Mouse (Mus musculus): ENCODE measurements around the gene Itm2b. TPM values are rescaled to one million over a fixed set of nuclear protein-coding genes. Genes with fewer than 3 reads are reported as not detected.

The Itm2b gene
- polyA plus RNA-seq, 1 experiment from 2014 or later: 508 TPM

DNA sequence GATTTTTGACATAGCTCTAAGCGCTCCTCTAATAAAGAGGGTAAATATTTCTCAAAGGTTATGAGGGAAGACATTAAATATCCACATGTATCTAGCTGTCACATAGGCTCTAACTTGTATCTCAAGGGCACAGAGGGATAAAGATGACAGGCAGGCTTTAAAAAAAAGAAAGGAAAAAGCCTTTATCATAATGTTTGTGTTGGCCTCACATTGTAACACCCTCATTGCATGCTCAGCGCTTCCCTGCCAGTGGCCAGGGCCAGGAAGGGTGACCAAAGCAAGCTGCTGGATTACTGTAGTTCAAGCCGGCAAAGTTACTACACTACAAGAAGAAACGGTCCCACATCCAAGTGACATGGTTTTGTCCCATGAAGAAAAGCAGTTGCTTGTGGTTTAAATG is 53.7 kb downstream of the Itm2b start:
- ATAC-seq: no peak
- H3K4me3 ChIP-seq: no peak overlapping the region
- H3K27ac ChIP-seq: no peak overlapping the region
- peaks cover 14% of the 10 kb centered on the region for H3K4me1 ChIP-seq
- WGBS: 94% methylated on average over 4 of the region's 4 CpGs
- no peak overlapping the region for H3K4me2 ChIP-seq
- H3K9ac ChIP-seq: no peak overlapping the region
- H3K36me3 ChIP-seq (ENCODE audit: poor library complexity, severe bottlenecking): no peaks in the 10 kb centered on the region
- no peaks in the 10 kb centered on the region for H3K9me3 ChIP-seq (replicated peaks)
- H3K27me3 ChIP-seq: no peaks in the 10 kb centered on the region

DNA sequence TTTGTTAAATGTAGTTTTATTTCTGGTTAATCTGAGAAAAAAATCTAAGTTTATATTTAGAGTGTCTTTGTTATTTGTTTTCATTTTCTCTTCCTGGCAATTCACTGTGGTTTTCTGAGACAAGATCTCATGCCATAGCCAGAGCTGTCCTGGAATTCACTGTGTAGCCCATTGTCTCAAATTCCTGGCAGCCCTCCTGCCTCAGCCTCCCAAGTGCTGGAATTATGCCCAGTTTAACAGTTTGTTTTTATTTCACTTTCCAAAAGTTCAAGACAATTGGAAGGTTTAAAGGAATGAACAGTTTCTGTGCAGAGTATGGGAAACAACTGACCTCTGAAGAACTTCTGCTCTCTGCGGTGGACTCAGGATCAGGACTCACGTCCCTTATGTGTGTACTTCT is 55.2 kb downstream of the Itm2b start:
- Histone ChIP-seq H3K36me3 (ENCODE audit: poor library complexity, severe bottlenecking) (no peaks in the 10 kb centered on the region), H3K27ac (no peak overlapping the region), H3K4me1 (peaks cover 8% of the 10 kb centered on the region), H3K4me3 (no peak overlapping the region), H3K9me3 (replicated peaks) (no peaks in the 10 kb centered on the region), H3K4me2 (no peak overlapping the region), H3K9ac (no peak overlapping the region), H3K27me3 (no peaks in the 10 kb centered on the region)
- ATAC-seq: no peak
- WGBS: 89% methylated on average over 2 of the region's 2 CpGs

DNA sequence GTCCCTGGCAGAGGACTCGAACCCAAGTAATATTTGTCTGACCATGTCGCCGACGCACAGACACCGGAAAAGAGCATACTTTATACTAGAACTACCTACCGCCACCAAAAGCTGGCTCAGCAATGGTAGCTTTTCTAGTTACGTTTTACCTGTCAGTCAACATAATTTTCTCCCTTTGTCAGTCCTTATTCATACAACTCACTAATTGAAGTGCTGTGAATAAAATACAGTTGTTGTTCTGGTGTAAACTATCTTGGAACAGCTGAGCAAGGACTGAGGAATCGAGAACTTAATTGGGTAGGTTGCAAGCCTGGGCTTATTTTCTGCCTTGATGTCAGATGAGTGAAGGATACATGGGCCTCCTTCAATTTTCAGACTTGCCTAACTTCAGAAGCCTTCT is 58.6 kb downstream of the Itm2b start:
- H3K4me1 ChIP-seq: peaks cover 18% of the 10 kb centered on the region
- peak overlapping the region; percentile 82 for H3K4me2 ChIP-seq
- 6% methylated on average over 8 of the region's 8 CpGs for WGBS
- no peak for ATAC-seq
- peak overlapping the region; percentile 91 for H3K9ac ChIP-seq
- no peaks in the 10 kb centered on the region for H3K27me3 ChIP-seq
- H3K9me3 ChIP-seq (replicated peaks): no peaks in the 10 kb centered on the region
- peak overlapping the region; percentile 96 for H3K4me3 ChIP-seq
- H3K27ac ChIP-seq: peak overlapping the region; percentile 96
- no peaks in the 10 kb centered on the region for H3K36me3 ChIP-seq (ENCODE audit: poor library complexity, severe bottlenecking)

DNA sequence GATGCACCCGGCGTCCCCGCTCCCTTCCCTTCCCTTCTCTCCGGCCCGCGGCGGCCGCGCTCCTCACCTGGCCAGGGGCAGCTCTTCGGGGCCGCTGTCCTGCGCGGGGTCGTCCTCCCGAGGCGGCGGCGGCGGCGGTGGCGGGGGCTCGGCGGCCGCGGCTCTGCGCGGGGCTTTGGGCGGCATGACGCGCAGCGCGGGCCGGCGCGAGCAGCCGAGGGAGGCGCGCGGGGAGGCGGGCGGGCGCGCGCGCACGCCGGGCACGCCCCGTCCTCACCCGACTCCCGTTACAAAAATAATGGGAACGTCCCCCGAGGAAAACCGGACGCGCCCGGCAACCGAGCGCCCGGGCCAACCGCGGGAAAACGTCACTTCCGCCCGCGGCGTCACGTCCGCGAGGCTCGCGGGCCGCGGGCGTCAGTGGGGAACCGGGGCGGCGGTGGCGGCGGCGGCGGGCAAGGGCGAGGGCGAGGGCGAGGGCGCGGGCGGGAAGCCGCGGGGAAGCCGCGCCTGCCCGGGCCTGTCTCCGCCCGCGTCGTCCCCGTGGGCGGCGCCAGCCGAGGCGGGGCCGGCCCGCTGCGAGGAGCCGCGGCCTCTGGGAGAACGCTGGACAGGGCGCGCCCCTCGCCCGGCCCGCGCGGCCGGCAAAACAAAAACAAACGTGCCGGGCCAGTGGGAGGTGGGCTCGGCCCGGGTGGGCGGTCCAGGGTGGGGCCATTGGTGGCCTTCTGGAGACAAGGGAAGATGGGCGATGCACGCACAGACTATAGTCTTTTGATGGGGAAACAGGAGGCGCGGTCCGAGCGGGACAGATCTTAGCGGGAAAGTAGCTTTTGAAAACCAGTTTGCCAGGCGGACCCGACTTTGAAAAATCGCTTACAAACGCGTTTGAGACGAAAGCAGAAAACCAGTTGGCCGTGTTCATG is 59.4 kb downstream of the Itm2b start, which contains the start of gene Rb1:
Rb1 (minus strand) TSS at position 367 of the 926 bp plus-strand sequence.
- WGBS: under 1% methylated on average over 67 of the region's 135 CpGs
- Histone ChIP-seq H3K27me3 (no peaks in the 10 kb centered on the region), H3K4me2 (peak within 1 kb of the TSS; percentile 82), H3K36me3 (ENCODE audit: poor library complexity, severe bottlenecking) (no peaks in the 10 kb centered on the region), H3K4me3 (peak within 1 kb of the TSS; percentile 96), H3K9me3 (replicated peaks) (no peaks in the 10 kb centered on the region), H3K4me1 (peaks cover 18% of the 10 kb centered on the region), H3K9ac (peak within 1 kb of the TSS; percentile 91), H3K27ac (peak within 1 kb of the TSS; percentile 96)
- ATAC-seq: peak; percentile 90

DNA sequence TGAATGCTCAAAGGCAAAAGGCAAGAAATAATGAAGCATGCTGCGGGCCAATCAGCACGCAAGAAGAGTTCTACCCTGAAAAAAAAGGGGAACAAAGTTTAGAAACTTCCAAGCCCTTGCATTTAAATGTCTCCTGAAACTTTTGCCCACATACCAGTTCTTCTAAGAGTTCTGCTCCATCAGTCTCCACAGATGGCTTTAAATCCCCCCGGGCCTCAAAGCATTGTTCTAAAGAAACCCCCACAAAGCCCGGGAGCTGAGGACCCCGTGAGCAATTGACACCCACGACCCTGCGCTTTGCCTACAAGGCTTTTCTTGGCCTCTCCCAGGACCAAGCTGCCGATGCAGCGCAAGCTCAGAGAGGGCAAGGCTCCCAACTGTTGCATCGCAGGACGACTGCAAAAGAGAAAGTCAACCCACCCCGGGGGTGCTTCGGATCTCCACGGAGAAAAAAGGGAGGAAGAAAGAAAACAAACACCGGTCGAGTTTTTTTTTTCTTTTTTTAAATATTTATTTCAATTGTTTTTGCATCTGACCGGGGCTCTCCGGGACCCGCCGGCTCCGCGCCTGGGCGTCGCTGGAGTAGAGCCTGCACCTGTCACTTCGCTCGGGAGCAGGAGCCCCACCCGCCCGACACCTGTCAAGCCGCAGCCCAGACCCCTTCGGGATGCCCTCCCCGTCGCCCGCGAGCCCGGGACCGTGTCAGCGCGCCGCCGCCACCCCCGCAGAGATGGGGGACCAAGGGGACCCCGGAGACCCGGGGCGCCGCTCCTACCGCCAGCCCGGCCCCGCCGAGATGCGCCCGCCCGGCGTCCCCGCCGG is 60.2 kb downstream of the Itm2b start:
- under 1% methylated on average over 55 of the region's 55 CpGs for WGBS
- H3K9me3 ChIP-seq (replicated peaks): no peaks in the 10 kb centered on the region
- H3K27ac ChIP-seq: peak overlapping the region; percentile 96
- H3K4me2 ChIP-seq: peak overlapping the region; percentile 82
- H3K36me3 ChIP-seq (ENCODE audit: poor library complexity, severe bottlenecking): no peaks in the 10 kb centered on the region
- H3K4me1 ChIP-seq: peaks cover 18% of the 10 kb centered on the region
- H3K9ac ChIP-seq: peak overlapping the region; percentile 91
- no peaks in the 10 kb centered on the region for H3K27me3 ChIP-seq
- peak overlapping the region; percentile 96 for H3K4me3 ChIP-seq
- peak; percentile 63 for ATAC-seq

DNA sequence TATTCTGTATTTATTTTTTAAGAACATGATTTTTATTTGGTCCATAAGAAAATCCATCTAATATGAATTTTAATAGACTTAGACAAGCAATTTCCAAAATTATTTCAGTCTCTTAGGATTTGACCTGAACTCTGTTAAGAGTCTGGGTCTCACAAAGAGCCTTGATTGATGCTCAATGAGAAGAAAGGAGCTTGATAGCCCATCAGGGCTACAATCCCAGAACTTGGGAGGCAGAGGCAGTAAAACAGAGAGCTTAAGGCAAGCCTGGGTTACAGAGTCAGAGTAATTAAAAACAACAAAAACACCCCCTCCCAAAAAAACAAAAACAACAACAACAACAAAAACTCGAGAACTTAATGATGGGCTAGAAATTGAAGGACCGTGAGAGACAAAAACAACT is 61.1 kb downstream of the Itm2b start:
- Histone ChIP-seq H3K9me3 (replicated peaks) (no peaks in the 10 kb centered on the region), H3K27me3 (no peaks in the 10 kb centered on the region), H3K9ac (no peak overlapping the region), H3K27ac (no peak overlapping the region), H3K4me1 (peaks cover 18% of the 10 kb centered on the region), H3K4me2 (peak overlapping the region; percentile 82), H3K36me3 (ENCODE audit: poor library complexity, severe bottlenecking) (no peaks in the 10 kb centered on the region), H3K4me3 (no peak overlapping the region)
- ATAC-seq: no peak
- WGBS: 24% methylated on average over 2 of the region's 2 CpGs

DNA sequence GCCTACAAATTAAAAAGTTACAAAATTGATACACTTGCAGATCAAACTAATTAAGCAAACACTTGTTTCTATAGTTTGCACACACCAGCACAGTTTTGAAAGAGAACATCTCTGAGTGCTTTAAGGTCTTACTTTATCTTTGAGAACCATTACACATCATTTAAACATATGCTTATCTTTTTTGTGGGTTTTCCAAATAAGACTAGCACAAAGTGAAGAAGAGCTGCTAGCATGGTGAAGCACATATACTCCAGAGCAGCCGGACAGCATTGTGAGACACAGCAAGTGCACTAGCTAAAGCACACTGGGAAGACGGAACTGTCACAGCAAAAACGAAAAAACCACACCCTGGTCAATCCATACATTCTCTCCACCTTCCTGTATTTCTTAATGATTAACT is 62.9 kb downstream of the Itm2b start:
- Histone ChIP-seq H3K27ac (no peak overlapping the region), H3K9ac (no peak overlapping the region), H3K4me2 (no peak overlapping the region), H3K4me1 (peaks cover 18% of the 10 kb centered on the region), H3K4me3 (no peak overlapping the region), H3K27me3 (no peaks in the 10 kb centered on the region), H3K36me3 (ENCODE audit: poor library complexity, severe bottlenecking) (0 out of 2 replicates have a peak, but pooled peaks cover 4% of the 10 kb centered on the region), H3K9me3 (replicated peaks) (no peaks in the 10 kb centered on the region)
- ATAC-seq: no peak
- WGBS: 88% methylated on average over 3 of the region's 3 CpGs

DNA sequence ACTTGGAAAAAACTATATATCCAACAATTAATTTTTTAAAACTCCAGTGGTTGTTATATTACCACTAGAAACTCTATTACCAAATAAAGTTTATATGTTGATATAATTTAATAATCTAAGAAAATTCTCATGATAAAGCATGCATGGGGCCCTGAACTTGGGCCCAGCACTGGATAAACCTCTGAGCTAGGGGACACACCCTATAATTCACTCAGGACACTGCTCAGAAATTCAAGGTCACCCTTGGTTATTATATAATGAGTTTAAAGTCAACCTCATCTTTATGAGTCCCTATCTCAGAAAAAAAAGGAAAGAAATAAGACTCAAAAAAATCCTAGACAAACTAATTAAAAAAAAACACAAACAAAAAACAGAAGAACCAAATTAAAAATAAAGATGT is 68.2 kb downstream of the Itm2b start:
- no peaks in the 10 kb centered on the region for H3K27me3 ChIP-seq
- ATAC-seq: no peak

DNA sequence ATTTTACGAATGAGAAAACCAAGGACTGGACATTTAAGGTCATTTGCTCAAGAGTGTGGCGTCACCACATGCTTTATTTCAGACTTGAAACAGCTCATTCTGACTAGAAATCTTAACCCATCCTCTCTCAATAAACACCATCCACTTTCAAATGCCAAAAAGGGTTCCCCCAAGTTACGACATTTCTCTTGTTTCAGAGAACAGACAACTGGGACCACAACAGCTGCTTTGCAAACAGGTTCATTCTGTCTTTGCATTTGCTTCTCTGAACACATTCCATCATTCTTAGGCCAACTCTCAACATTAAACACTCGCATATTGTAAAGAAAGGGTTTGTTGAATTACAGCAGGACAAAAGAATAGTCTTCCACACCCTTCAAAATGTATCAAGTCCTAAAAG is 71.2 kb downstream of the Itm2b start:
- Histone ChIP-seq H3K36me3 (ENCODE audit: poor library complexity, severe bottlenecking) (0 out of 2 replicates have a peak, but pooled peaks cover 4% of the 10 kb centered on the region), H3K9ac (no peak overlapping the region), H3K9me3 (replicated peaks) (no peaks in the 10 kb centered on the region), H3K4me3 (no peak overlapping the region), H3K27ac (no peak overlapping the region), H3K4me2 (no peak overlapping the region), H3K4me1 (peaks cover 10% of the 10 kb centered on the region; the same call in 1 of the 2 replicates), H3K27me3 (no peaks in the 10 kb centered on the region)
- 86% methylated on average over 4 of the region's 4 CpGs for WGBS
- no peak for ATAC-seq

More for the DNA sequence above, 68.2 kb downstream of the Itm2b start:
- Histone ChIP-seq H3K4me2 (no peak overlapping the region), H3K9me3 (replicated peaks) (no peaks in the 10 kb centered on the region), H3K27ac (no peak overlapping the region), H3K4me3 (no peak overlapping the region), H3K4me1 (peaks cover 10% of the 10 kb centered on the region; the same call in 1 of the 2 replicates), H3K36me3 (ENCODE audit: poor library complexity, severe bottlenecking) (0 out of 2 replicates have a peak, but pooled peaks cover 4% of the 10 kb centered on the region), H3K9ac (no peak overlapping the region)

DNA sequence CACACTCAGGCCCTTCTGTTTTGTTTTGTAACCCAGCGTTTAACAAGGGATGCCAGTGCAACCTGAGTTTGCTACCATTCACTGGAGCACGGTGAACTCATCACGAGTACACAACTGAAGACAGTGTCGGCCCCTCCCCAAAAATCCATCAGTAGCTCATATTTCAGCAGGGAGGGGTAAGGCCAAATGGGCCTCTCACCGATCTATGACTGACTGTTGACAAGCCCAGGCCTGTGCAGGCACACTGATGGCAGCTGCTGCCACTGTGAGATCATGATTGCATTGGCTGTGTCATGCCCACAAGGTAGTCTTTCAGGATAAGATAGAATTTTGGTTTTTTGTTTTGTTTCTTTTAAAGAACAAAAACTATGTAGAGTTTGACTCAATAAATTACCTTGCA is 71.7 kb downstream of the Itm2b start:
- Histone ChIP-seq H3K9me3 (replicated peaks) (no peaks in the 10 kb centered on the region), H3K36me3 (ENCODE audit: poor library complexity, severe bottlenecking) (no peaks in the 10 kb centered on the region), H3K4me1 (peaks cover 10% of the 10 kb centered on the region; the same call in 1 of the 2 replicates), H3K27me3 (no peaks in the 10 kb centered on the region), H3K9ac (no peak overlapping the region), H3K27ac (no peak overlapping the region), H3K4me2 (no peak overlapping the region), H3K4me3 (no peak overlapping the region)
- WGBS: 76% methylated on average over 5 of the region's 5 CpGs
- ATAC-seq: no peak

DNA sequence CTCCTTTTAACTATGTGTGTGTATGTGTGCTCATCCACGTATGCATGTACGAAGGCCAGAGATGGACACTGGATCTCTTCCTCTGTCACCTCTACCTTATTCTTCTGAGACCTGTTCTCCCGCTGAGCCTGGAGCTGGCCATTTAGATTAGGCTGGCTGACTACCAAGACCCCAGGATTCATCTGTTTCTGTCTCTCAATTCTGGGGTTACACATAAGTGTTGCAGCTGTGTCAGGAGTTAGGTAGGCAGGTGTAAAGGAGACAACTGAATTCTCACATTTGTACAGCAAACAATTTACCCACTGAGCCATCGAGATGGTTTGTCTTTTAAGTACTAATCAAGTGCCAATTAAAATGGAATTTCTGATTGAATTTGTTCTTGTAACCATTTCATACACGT is 72.2 kb downstream of the Itm2b start:
- Histone ChIP-seq H3K27ac (no peak overlapping the region), H3K36me3 (ENCODE audit: poor library complexity, severe bottlenecking) (no peaks in the 10 kb centered on the region), H3K4me3 (no peak overlapping the region), H3K27me3 (no peaks in the 10 kb centered on the region), H3K9ac (no peak overlapping the region), H3K4me1 (peaks cover 10% of the 10 kb centered on the region; the same call in 1 of the 2 replicates), H3K4me2 (no peak overlapping the region), H3K9me3 (replicated peaks) (no peaks in the 10 kb centered on the region)
- ATAC-seq: no peak
- WGBS: 83% methylated on average over 5 of the region's 5 CpGs
